Mouse (Mus musculus) intestine, postnatal 0 days (tissue): ENCODE data around the gene Mkrn1. TPM values are rescaled to one million over a fixed set of nuclear protein-coding genes. Genes with fewer than 3 reads are reported as not detected.

Source experiments
- ATAC-seq: fragments of 200-750 bp; cut with Nextera tagmentation; 2 replicates; pipeline ENCODE4 v1.8.0; 2017; ENCODE audit warnings: mild to moderate bottlenecking, moderate TSS enrichment, moderate library complexity
- H3K27ac ChIP-seq: fragments of 300-500 bp; sonication (generic); 2 replicates; pipeline ENCODE4 v1.5.1; 2014; ENCODE audit warnings: mild to moderate bottlenecking, low read depth, low read length, moderate library complexity
- H3K27me3 ChIP-seq: fragments of 300-500 bp; sonication (generic); replicated peaks from 2 replicates; pipeline ENCODE4 v1.6.1; 2014; ENCODE audit warnings: low read length, mixed read lengths; ENCODE audit not compliant: control insufficient read depth, insufficient read depth
- H3K36me3 ChIP-seq: fragments of 300-500 bp; sonication (generic); 2 replicates; pipeline ENCODE4 v1.6.1; 2014; ENCODE audit warnings: mild to moderate bottlenecking, moderate library complexity; ENCODE audit not compliant: control insufficient read depth, insufficient read depth
- H3K4me1 ChIP-seq: fragments of 300-500 bp; sonication (generic); replicated peaks from 2 replicates; pipeline ENCODE4 v1.6.1; 2014; ENCODE audit warnings: antibody characterized with exemption, low read length, mixed read lengths; ENCODE audit not compliant: control insufficient read depth, insufficient read depth
- H3K4me2 ChIP-seq: fragments of 300-500 bp; sonication (generic); replicated peaks from 2 replicates; pipeline ENCODE4 v1.6.1; 2014; ENCODE audit warnings: low read depth, mild to moderate bottlenecking, moderate library complexity
- H3K4me3 ChIP-seq: fragments of 300-500 bp; sonication (generic); 2 replicates; pipeline ENCODE4 v1.5.1; 2014; ENCODE audit warnings: low read depth, low read length
- H3K9ac ChIP-seq: fragments of 300-500 bp; sonication (generic); 2 replicates; pipeline ENCODE4 v1.6.1; 2014; ENCODE audit warnings: mild to moderate bottlenecking, low read depth, low read length
- H3K9me3 ChIP-seq: fragments of 300-500 bp; sonication (generic); 2 replicates; pipeline ENCODE4 v1.6.1; 2016; ENCODE audit warnings: mixed run types; ENCODE audit not compliant: control insufficient read depth
- CTCF ChIP-seq: sonication (generic); IDR thresholded peaks from 2 replicates; pipeline ENCODE4 v1.5.1; 2016; ENCODE audit warnings: low read depth, mild to moderate bottlenecking, control low read depth, antibody characterized with exemption, moderate library complexity
- WGBS: fragments of 180-500 bp; shearing (Covaris S2); extraction: QIAGEN DNeasy Blood & Tissue Kit; methylation state at CpG from one replicate; pipeline ENCODE4 v1.1.7; 2014; 5-methylcytosine and 5-hydroxymethylcytosine counted together
- polyA plus RNA-seq: library from polyadenylated mRNA; unstranded; fragments of >200 nt; fragmentation: Nextera tagmentation; extraction: Ambion mirVana; gene quantifications from 2 replicates; pipeline ENCODE4 v1.2.1, GENCODE M21; 2015

Gene Mkrn1
- polyA plus RNA-seq, 1 experiment from 2014 or later, result 81.9 TPM

GRCm38 (mm10) chr6:39414106-39414505 is 6.2 kb downstream of the Mkrn1 start:
- no peaks in the 10 kb centered on the region; the same call in 1 of the 2 replicates for H3K4me1 ChIP-seq
- no peak overlapping the region for H3K9ac ChIP-seq
- no peaks in the 10 kb centered on the region for H3K9me3 ChIP-seq
- no peak overlapping the region for H3K27ac ChIP-seq
- no peaks in the 10 kb centered on the region for H3K36me3 ChIP-seq
- 79% methylated on average over 1 of the region's 1 CpGs for WGBS
- H3K4me2 ChIP-seq, result no peak overlapping the region
- H3K27me3 ChIP-seq, result 0 out of 2 replicates have a peak, but pooled peaks cover 3% of the 10 kb centered on the region
- TF ChIP-seq CTCF, result peak; percentile 61
- H3K4me3 ChIP-seq, result no peak overlapping the region
- ATAC-seq, result no peak

GRCm38 (mm10) chr6:39406480-39406879 is 13.8 kb downstream of the Mkrn1 start:
- no peak overlapping the region for H3K4me3 ChIP-seq
- H3K4me2 ChIP-seq, result no peak overlapping the region
- TF ChIP-seq CTCF, result no peak
- H3K36me3 ChIP-seq, result peaks cover 33% of the 10 kb centered on the region
- no peak for ATAC-seq
- 85% methylated on average over 5 of the region's 5 CpGs for WGBS
- H3K27ac ChIP-seq, result no peak overlapping the region
- H3K27me3 ChIP-seq, result no peaks in the 10 kb centered on the region
- H3K9me3 ChIP-seq, result no peaks in the 10 kb centered on the region
- H3K9ac ChIP-seq, result no peak overlapping the region
- no peaks in the 10 kb centered on the region for H3K4me1 ChIP-seq

GRCm38 (mm10) chr6:39403136-39403535 is 17.1 kb downstream of the Mkrn1 start:
- no peak for ATAC-seq
- Histone ChIP-seq H3K27me3 (no peaks in the 10 kb centered on the region), H3K27ac (no peak overlapping the region), H3K9ac (no peak overlapping the region), H3K9me3 (no peaks in the 10 kb centered on the region), H3K4me3 (no peak overlapping the region), H3K4me2 (no peak overlapping the region), H3K36me3 (peaks cover 54% of the 10 kb centered on the region), H3K4me1 (no peaks in the 10 kb centered on the region)
- 86% methylated on average over 2 of the region's 2 CpGs for WGBS
- no peak for TF ChIP-seq CTCF

GRCm38 (mm10) chr6:39400343-39400742 is 19.9 kb downstream of the Mkrn1 start:
- no peak overlapping the region for H3K9ac ChIP-seq
- H3K27me3 ChIP-seq, result no peaks in the 10 kb centered on the region
- H3K36me3 ChIP-seq, result peaks cover 35% of the 10 kb centered on the region
- H3K4me3 ChIP-seq, result no peak overlapping the region
- H3K9me3 ChIP-seq, result no peaks in the 10 kb centered on the region
- no peaks in the 10 kb centered on the region for H3K4me1 ChIP-seq
- no peak overlapping the region for H3K4me2 ChIP-seq
- H3K27ac ChIP-seq, result no peak overlapping the region
- no peak for ATAC-seq
- peak; percentile 84 for TF ChIP-seq CTCF
- WGBS, result 73% methylated on average over 7 of the region's 7 CpGs

- Histone ChIP-seq H3K9ac (no peak overlapping the region), H3K4me1 (no peaks in the 10 kb centered on the region), H3K4me2 (no peak overlapping the region), H3K9me3 (no peaks in the 10 kb centered on the region), H3K36me3 (peaks cover 25% of the 10 kb centered on the region), H3K27me3 (no peaks in the 10 kb centered on the region), H3K4me3 (no peak overlapping the region), H3K27ac (no peak overlapping the region)
- no peak for ATAC-seq
- no peak for TF ChIP-seq CTCF
- 91% methylated on average over 9 of the region's 9 CpGs for WGBS
These were observed 21.9 kb downstream of the Mkrn1 start for GRCm38 (mm10) chr6:39398342-39398741.

- Histone ChIP-seq H3K9ac (no peak overlapping the region), H3K27ac (no peak overlapping the region), H3K4me2 (no peak overlapping the region), H3K36me3 (peaks cover 25% of the 10 kb centered on the region), H3K27me3 (no peaks in the 10 kb centered on the region), H3K4me1 (no peaks in the 10 kb centered on the region), H3K4me3 (no peak overlapping the region), H3K9me3 (no peaks in the 10 kb centered on the region)
- no peak for ATAC-seq
- no peak for TF ChIP-seq CTCF
- WGBS, result 97% methylated on average over 6 of the region's 6 CpGs
These were observed 23.2 kb downstream of the Mkrn1 start for GRCm38 (mm10) chr6:39397046-39397445.

GRCm38 (mm10) chr6:39395916-39396315 is 24.3 kb downstream of the Mkrn1 start:
- H3K27me3 ChIP-seq, result no peaks in the 10 kb centered on the region
- H3K9ac ChIP-seq, result no peak overlapping the region
- no peaks in the 10 kb centered on the region for H3K4me1 ChIP-seq
- peaks cover 22% of the 10 kb centered on the region for H3K36me3 ChIP-seq
- WGBS, result 79% methylated on average over 4 of the region's 4 CpGs
- no peak for ATAC-seq
- TF ChIP-seq CTCF, result no peak
- H3K27ac ChIP-seq, result no peak overlapping the region
- H3K4me3 ChIP-seq, result no peak overlapping the region
- H3K4me2 ChIP-seq, result no peak overlapping the region
- H3K9me3 ChIP-seq, result no peaks in the 10 kb centered on the region
